Mouse (Mus musculus) bone marrow macrophage, adult 2 months (primary cell): Measurements from ENCODE around the gene Mettl23.

Experiments
- CTCF ChIP-seq: IDR thresholded peaks from 2 replicates; pipeline ENCODE4 v1.5.1; 2012; ENCODE audit warnings: low read depth, mild to moderate bottlenecking, low read length, moderate library complexity
- POLR2A ChIP-seq: IDR thresholded peaks from 2 replicates; pipeline ENCODE4 v1.6.1; 2012; ENCODE audit warnings: mild to moderate bottlenecking, low read depth, low read length, borderline replicate concordance

DNA sequence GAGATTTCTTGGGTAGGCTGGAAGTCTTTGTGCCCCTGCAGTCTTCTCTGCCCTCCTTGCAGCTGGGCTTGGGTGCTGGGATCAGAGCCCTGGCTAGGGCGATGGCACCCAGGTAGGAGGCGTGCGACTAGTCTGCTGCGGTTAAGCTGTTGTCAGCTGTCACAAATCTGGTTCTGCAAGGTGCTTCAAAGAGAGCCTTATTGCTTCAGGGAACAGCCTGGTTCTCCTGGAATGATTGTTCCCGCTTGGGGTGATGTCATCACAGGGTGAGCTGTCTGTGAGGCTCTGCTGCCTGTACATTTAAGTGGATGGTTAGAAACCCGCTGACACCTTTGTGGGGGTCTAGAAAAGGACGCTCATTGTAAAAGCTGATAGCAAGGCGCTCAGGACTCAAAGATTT lies 26.1 kb downstream of the Mettl23 start:
- no peak for TF ChIP-seq POLR2A
- no peak for TF ChIP-seq CTCF
